Mouse (Mus musculus): Measurements from ENCODE around the gene Dnttip1.

Dnttip1 gene

GRCm38 (mm10) chr2:164804533-164805331, 58.9 kb downstream of the Dnttip1 start, which contains the start of the genes Acot8 and Zswim3:
Acot8 (minus strand) TSS chr2:164804882.
Zswim3 (plus strand) TSS chr2:164805098.
- peak; percentile 100 for DNase-seq (ENCODE audit: low read depth)

DNA sequence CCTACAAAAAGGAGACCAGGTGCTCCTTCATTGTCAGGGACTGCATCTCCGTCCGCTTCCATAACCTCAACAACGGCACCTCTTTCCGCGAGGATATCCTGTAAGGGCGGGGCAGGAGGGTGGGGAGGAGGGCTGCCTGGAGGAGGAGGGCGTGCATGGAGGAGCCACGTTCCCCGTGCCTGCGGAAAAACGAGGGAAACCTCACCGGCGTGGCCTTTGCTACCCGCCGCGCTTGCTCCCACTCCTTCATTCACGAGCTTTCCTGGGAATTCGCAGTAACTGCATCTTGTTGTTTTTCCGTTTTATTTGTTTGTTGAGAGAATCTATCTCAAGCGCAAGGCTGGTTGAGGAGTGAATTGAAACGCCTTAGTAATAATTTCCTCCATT, 59.5 kb downstream of the Dnttip1 start:
- DNase-seq (ENCODE audit: low read depth): no peak

- no peak for DNase-seq (ENCODE audit: low read depth)
These were observed 60.8 kb downstream of the Dnttip1 start for GRCm38 (mm10) chr2:164806614-164807013.

DNA sequence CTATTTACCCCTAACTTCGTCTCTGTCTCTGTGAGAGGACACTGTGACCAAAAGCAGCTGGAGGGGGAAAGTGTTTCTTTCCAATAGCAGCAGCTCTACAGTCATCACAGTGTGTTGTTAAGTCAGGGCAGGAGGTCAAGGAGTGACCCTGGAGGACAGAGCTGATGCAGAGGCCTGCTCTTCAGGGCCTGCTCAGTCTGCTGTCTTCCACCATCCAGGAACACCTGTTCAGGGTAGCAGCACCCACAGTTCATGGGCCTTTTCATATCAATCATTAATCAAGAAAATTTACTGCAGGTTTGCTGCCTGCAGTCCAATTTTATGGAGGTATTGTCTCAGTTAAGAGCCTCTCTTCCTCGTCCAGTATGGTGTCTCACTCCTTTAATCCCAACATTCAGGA, 67.8 kb downstream of the Dnttip1 start:
- DNase-seq (ENCODE audit: low read depth): no peak

DNA sequence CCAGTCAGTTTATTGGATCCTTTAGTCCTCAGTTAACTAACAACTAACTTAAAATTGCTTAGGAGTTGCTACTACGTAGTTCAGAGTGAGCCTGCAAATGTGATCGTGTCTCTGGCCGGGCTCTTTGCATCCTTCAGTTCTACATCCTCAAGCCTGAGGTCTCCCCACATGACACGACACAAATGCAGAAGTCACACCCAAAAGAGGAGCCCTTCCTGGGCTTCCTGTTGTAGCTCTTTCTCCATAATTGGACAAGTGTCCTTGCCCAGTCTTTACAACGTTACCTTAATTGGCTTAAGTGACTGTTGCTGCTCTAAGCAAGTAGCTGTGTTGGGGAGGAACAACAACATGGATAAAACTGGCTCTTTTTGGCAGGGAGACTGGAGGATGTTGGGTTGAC, 69.6 kb downstream of the Dnttip1 start:
- no peak for DNase-seq (ENCODE audit: low read depth)

DNA sequence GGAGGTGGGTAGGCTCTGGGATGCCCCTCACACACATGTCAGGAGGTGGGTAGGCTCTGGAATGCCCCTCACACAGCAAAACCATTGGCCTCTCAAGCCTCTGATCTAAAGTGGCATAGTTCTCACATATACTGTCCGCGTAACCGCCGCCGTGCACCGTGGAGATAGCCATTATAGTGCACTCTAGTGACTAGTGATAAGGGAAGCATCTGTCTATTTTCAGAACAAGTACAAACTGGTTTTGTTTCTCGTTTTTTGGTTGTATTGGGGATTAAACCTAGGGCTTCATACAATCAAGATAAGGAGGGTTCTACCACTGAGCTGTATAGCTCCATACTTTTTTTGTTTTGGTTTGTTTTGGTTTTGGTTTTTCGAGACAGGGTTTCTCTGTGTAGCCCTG, 70.0 kb downstream of the Dnttip1 start:
- DNase-seq (ENCODE audit: low read depth): no peak

GRCm38 (mm10) chr2:164817206-164817605, 71.4 kb downstream of the Dnttip1 start:
- DNase-seq (ENCODE audit: low read depth): no peak

DNA sequence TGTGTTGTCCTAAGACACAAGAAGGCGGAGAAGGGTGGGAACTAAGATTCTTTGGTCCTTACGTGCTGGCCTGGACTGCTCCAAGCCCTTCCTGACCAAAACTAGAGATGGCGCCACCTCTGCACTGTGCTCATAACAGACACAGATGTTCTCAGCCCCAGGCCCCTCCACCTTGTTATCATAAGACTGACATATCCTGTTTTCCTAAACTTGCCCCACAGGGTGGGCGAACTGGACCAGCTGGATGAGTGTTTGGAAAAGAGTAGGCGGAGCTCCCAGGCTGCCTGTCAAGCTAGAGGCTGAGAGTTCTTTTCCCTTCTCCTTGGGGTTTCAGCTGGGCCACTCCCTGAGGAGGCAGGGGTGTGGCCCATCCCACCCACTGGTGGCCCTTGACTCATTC, 71.9 kb downstream of the Dnttip1 start:
- DNase-seq (ENCODE audit: low read depth): no peak

All from induced T-regulatory cell, adult 2 months (primary cell).